Mouse (Mus musculus): ENCODE measurements at regions not wholly inside any gene's neighbourhood (a gene's known extent, or its start where the extent isn't known, plus 50 kb on each side); places are given as distances from the start of the nearest gene placed in this dataset.
A peak's percentile ranks its signal among the peaks of the same experiment; 100 is the strongest.

GRCm38 (mm10) chr11:63391478-63391877 is 262.7 kb downstream of the Pmp22 start:
- TF ChIP-seq CTCF (conservative IDR thresholded peaks at IDR 0.05; ENCODE audit: low read length) (peak; percentile 43), NANOG (IDR thresholded peaks at IDR 0.05; ENCODE audit: borderline replicate concordance, low read length) (no peak)
- no peaks in the 10 kb centered on the region for H3K27me3 ChIP-seq (ENCODE audit: insufficient read depth, low read length)
- H3K9me3 ChIP-seq (ENCODE audit: low read length): no peaks in the 10 kb centered on the region
- no peak overlapping the region for H3K4me3 ChIP-seq (replicated peaks; ENCODE audit: low read length)
- H3K36me3 ChIP-seq (ENCODE audit: insufficient read depth, low read length): no peaks in the 10 kb centered on the region
- H3K4me1 ChIP-seq (replicated peaks; ENCODE audit: low read depth, low read length): peaks cover 8% of the 10 kb centered on the region

- H3K9me3 ChIP-seq (ENCODE audit: low read length): no peaks in the 10 kb centered on the region
- H3K27me3 ChIP-seq (ENCODE audit: insufficient read depth, low read length): no peaks in the 10 kb centered on the region
- no peaks in the 10 kb centered on the region for H3K36me3 ChIP-seq (ENCODE audit: insufficient read depth, low read length)
- H3K4me1 ChIP-seq (replicated peaks; ENCODE audit: low read depth, low read length): peaks cover 8% of the 10 kb centered on the region
- no peak for TF ChIP-seq POU5F1 (IDR thresholded peaks at IDR 0.05; ENCODE audit: borderline replicate concordance, low read length)
- TF ChIP-seq CTCF (conservative IDR thresholded peaks at IDR 0.05; ENCODE audit: low read length): peak; percentile 51
- no peak overlapping the region for H3K4me3 ChIP-seq (replicated peaks; ENCODE audit: low read length)
Measured at GRCm38 (mm10) chr11:63392378-63392777, 263.6 kb downstream of the Pmp22 start.

- Histone ChIP-seq H3K36me3 (ENCODE audit: insufficient read depth, low read length) (no peaks in the 10 kb centered on the region), H3K9me3 (ENCODE audit: low read length) (no peaks in the 10 kb centered on the region), H3K4me1 (replicated peaks; ENCODE audit: low read depth, low read length) (peaks cover 8% of the 10 kb centered on the region), H3K27me3 (ENCODE audit: insufficient read depth, low read length) (no peaks in the 10 kb centered on the region), H3K4me3 (replicated peaks; ENCODE audit: low read length) (no peak overlapping the region)
- no peak for TF ChIP-seq CTCF (conservative IDR thresholded peaks at IDR 0.05; ENCODE audit: low read length)
- TF ChIP-seq NANOG (IDR thresholded peaks at IDR 0.05; ENCODE audit: borderline replicate concordance, low read length): no peak
- no peak for TF ChIP-seq POU5F1 (IDR thresholded peaks at IDR 0.05; ENCODE audit: borderline replicate concordance, low read length)
Measured at GRCm38 (mm10) chr11:63394201-63394600, 265.4 kb downstream of the Pmp22 start.

DNA sequence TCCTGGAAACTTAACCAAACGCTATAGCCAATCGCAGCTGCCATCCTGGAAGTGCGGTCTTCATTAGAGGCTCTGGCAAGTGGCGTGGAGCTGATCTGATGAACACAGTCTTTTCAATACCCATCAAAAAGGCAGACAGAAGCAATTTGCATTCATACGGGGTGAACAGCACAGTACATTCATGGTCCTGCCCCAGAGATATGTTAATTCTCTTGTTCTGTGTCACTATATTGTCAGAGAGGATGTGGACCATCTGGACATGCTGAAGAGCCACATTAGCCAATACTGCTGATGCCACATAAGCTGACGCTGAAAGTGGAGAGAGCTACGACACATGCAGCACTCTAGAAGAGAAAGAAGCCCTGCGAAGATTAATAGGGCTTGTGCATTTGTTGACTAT is 267.6 kb downstream of the Pmp22 start:
- peaks cover 1% of the 10 kb centered on the region for H3K4me1 ChIP-seq (replicated peaks; ENCODE audit: low read depth, low read length)
- TF ChIP-seq CTCF (conservative IDR thresholded peaks at IDR 0.05; ENCODE audit: low read length) (no peak), POU5F1 (IDR thresholded peaks at IDR 0.05; ENCODE audit: borderline replicate concordance, low read length) (no peak), NANOG (IDR thresholded peaks at IDR 0.05; ENCODE audit: borderline replicate concordance, low read length) (no peak)
- no peaks in the 10 kb centered on the region for H3K27me3 ChIP-seq (ENCODE audit: insufficient read depth, low read length)
- no peaks in the 10 kb centered on the region for H3K9me3 ChIP-seq (ENCODE audit: low read length)
- H3K4me3 ChIP-seq (replicated peaks; ENCODE audit: low read length): no peak overlapping the region
- no peaks in the 10 kb centered on the region for H3K36me3 ChIP-seq (ENCODE audit: insufficient read depth, low read length)

DNA sequence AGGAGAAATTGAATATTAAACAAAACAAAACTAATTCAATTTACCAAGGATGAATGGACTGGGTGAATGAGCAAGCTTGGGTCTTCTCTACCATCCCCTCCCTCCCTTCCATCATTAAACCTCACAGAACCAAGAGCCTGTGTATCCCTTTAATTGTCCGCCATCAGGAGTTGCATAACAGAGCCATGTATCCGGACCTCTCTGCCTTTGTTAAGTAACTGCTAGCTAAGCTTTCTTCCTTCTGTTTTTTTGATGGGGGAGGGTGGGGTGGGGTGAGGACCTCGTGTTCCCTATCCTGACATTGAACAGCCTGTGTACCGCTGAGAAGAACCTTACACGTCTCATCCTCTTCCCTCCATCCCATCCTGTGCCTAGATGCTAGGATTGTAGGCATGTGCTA is 274.0 kb downstream of the Pmp22 start:
- H3K4me1 ChIP-seq (replicated peaks; ENCODE audit: low read depth, low read length): no peaks in the 10 kb centered on the region
- TF ChIP-seq NANOG (IDR thresholded peaks at IDR 0.05; ENCODE audit: borderline replicate concordance, low read length) (no peak), POU5F1 (IDR thresholded peaks at IDR 0.05; ENCODE audit: borderline replicate concordance, low read length) (no peak), CTCF (conservative IDR thresholded peaks at IDR 0.05; ENCODE audit: low read length) (no peak)
- H3K36me3 ChIP-seq (ENCODE audit: insufficient read depth, low read length): no peaks in the 10 kb centered on the region
- H3K27me3 ChIP-seq (ENCODE audit: insufficient read depth, low read length): no peaks in the 10 kb centered on the region
- peaks cover 18% of the 10 kb centered on the region for H3K9me3 ChIP-seq (ENCODE audit: low read length)
- no peak overlapping the region for H3K4me3 ChIP-seq (replicated peaks; ENCODE audit: low read length)

DNA sequence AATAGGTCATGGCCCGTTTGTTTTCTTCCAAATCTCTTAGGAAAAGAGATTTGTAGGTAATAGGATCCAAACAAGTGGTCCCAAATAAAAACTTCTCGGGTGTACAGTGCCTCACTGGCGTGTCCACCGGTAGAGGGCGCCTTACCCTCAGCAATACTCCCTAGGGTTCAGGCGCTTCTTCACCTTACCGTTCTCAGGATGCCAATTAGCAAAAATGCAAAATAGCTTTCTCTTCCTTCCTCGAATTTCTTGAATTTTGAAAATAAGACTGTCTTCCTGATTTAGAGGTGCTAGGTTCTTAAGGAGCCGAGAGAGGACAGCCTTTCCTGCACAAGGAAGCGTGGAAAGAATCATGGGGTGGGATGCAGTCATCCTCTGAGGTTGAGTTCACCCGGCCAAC is 275.9 kb downstream of the Pmp22 start:
- TF ChIP-seq CTCF (conservative IDR thresholded peaks at IDR 0.05; ENCODE audit: low read length): peak; percentile 87
- TF ChIP-seq POU5F1 (IDR thresholded peaks at IDR 0.05; ENCODE audit: borderline replicate concordance, low read length): no peak
- peaks cover 18% of the 10 kb centered on the region for H3K9me3 ChIP-seq (ENCODE audit: low read length)
- no peak overlapping the region for H3K4me3 ChIP-seq (replicated peaks; ENCODE audit: low read length)
- no peaks in the 10 kb centered on the region for H3K4me1 ChIP-seq (replicated peaks; ENCODE audit: low read depth, low read length)
- no peaks in the 10 kb centered on the region for H3K27me3 ChIP-seq (ENCODE audit: insufficient read depth, low read length)
- H3K36me3 ChIP-seq (ENCODE audit: insufficient read depth, low read length): no peaks in the 10 kb centered on the region

DNA sequence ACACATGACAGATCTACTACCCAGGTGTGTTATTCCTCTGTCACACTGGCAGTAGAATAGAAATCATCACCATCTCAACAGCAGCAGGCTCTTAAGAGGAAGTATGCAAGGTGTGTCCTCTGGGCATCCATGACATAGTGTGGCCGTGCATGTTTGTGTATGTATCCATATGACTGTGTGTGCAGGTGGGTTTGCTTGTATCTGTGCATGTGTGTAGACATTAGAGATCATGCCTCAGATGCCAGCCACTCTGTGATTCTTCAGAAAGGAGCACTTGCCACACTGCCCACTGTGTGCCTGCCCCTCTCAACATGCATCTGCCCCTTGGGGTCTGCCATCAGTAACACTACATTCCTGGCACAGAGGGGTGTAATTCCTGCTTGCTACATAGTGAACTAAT is 280.6 kb downstream of the Pmp22 start:
- H3K4me3 ChIP-seq (replicated peaks; ENCODE audit: low read length): no peak overlapping the region
- no peaks in the 10 kb centered on the region for H3K27me3 ChIP-seq (ENCODE audit: insufficient read depth, low read length)
- peaks cover 33% of the 10 kb centered on the region for H3K4me1 ChIP-seq (replicated peaks; ENCODE audit: low read depth, low read length)
- TF ChIP-seq CTCF (conservative IDR thresholded peaks at IDR 0.05; ENCODE audit: low read length) (no peak), POU5F1 (IDR thresholded peaks at IDR 0.05; ENCODE audit: borderline replicate concordance, low read length) (no peak), NANOG (IDR thresholded peaks at IDR 0.05; ENCODE audit: borderline replicate concordance, low read length) (no peak)
- H3K9me3 ChIP-seq (ENCODE audit: low read length): peaks cover 21% of the 10 kb centered on the region
- H3K36me3 ChIP-seq (ENCODE audit: insufficient read depth, low read length): no peaks in the 10 kb centered on the region

GRCm38 (mm10) chr11:63410921-63411320 is 282.1 kb downstream of the Pmp22 start:
- peaks cover 19% of the 10 kb centered on the region for H3K9me3 ChIP-seq (ENCODE audit: low read length)

GRCm38 (mm10) chr11:63412364-63412991 is 283.7 kb downstream of the Pmp22 start:
- TF ChIP-seq NANOG (IDR thresholded peaks at IDR 0.05; ENCODE audit: borderline replicate concordance, low read length): no peak
- TF ChIP-seq POU5F1 (IDR thresholded peaks at IDR 0.05; ENCODE audit: borderline replicate concordance, low read length): no peak
- Histone ChIP-seq H3K9me3 (ENCODE audit: low read length) (0 out of 2 replicates have a peak, but pooled peaks cover 6% of the 10 kb centered on the region), H3K27me3 (ENCODE audit: insufficient read depth, low read length) (no peaks in the 10 kb centered on the region), H3K4me3 (replicated peaks; ENCODE audit: low read length) (peak overlapping the region; percentile 37; the same call in 1 of the 2 replicates), H3K36me3 (ENCODE audit: insufficient read depth, low read length) (no peaks in the 10 kb centered on the region), H3K4me1 (replicated peaks; ENCODE audit: low read depth, low read length) (peaks cover 47% of the 10 kb centered on the region)

More at GRCm38 (mm10) chr11:63410921-63411320, 282.1 kb downstream of the Pmp22 start:
- TF ChIP-seq NANOG (IDR thresholded peaks at IDR 0.05; ENCODE audit: borderline replicate concordance, low read length) (no peak), POU5F1 (IDR thresholded peaks at IDR 0.05; ENCODE audit: borderline replicate concordance, low read length) (no peak), CTCF (conservative IDR thresholded peaks at IDR 0.05; ENCODE audit: low read length) (no peak)
- H3K4me3 ChIP-seq (replicated peaks; ENCODE audit: low read length): no peak overlapping the region
- no peaks in the 10 kb centered on the region for H3K36me3 ChIP-seq (ENCODE audit: insufficient read depth, low read length)
- H3K27me3 ChIP-seq (ENCODE audit: insufficient read depth, low read length): no peaks in the 10 kb centered on the region
- peaks cover 34% of the 10 kb centered on the region for H3K4me1 ChIP-seq (replicated peaks; ENCODE audit: low read depth, low read length)

All from E14TG2a.4 (cell line).